Mouse (Mus musculus): ENCODE data around the gene Parp8.

The Parp8 gene

GRCm38 (mm10) chr13:116811456-116811855, 213.9 kb downstream of the Parp8 start:
- no peak for DNase-seq

All from thymus, postnatal 4 days (tissue).